9 mouse cellular contexts compared by ENCODE assay signal in the genomic region with DNA sequence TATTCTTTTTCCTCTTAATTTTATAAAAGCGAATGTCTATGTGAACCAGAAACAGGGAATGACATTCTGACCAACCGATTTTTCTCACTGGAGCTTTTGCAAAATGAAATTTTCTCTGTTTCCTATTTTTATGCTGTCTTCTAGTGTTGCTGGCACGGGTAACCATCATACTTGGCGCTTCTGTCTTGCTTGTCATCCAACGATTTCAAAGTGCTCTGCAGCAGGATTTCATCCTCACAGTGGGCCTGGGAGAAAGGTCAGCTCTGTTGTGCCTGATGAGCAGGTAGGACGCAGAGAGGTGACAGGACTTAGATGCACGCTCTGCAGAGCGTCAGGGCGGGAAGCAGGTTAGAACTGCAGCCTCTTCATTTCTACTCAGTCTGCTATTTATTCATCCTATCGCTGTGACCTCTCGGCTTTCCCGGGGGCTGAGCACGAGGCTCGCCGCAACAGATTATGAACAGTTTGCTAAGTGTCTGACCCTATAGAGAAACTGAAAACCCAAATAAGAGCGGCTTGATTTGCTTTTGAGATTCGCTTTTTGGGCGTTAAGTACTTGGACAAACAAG. TPM values are rescaled to one million over a fixed set of nuclear protein-coding genes. Genes with fewer than 3 reads are reported as not detected.
DNase-seq lines count a peak whose midpoint lies in the region.
"Had no signal": no experiment of that assay in that cellular context is flagged by ENCODE, and none has a peak within 500 bp of the region (broad histone marks: within the 10 kb centered on the region; RNA-seq: fewer than 3 reads in every experiment).

No protein-coding gene starts in this region.

- peak; percentile 26 for DNase-seq in layer of hippocampus, adult 11-12 months (ENCODE audit: low spot score)
- no peak for DNase-seq in layer of hippocampus, adult 9-11 months
- DNase-seq in lung, postnatal 10 days = peak; percentile 16
- DNase-seq in lung, postnatal 4 days = no peak
- peak; percentile 33 to 44 for DNase-seq in cerebellum, postnatal 25 days
- no peak for DNase-seq in spleen, adult 12 weeks (ENCODE audit: low spot score)
- no peak for DNase-seq in gastrocnemius, adult 18-20 months (ENCODE audit: low spot score)
- DNase-seq: kidney, adult 11 months; kidney, postnatal 4 days had no signal

RNA-seq across cellular contexts. Expression of a gene that starts 7.6 kb away (rescaled TPM):
- 10 to 100 TPM; 22.4 to 26.8 TPM for total RNA-seq in gastrocnemius, adult 18-20 months (2021)

Comparison
In these comparisons a context has a peak if more than half of its experiments do, and no peak if none do; other contexts are left out.
1. DNase-seq: peak in layer of hippocampus, adult 11-12 months (single experiment), lung, postnatal 10 days (single experiment) and cerebellum, postnatal 25 days (2 of 2); none in layer of hippocampus, adult 9-11 months (single experiment), lung, postnatal 4 days (0 of 2), spleen, adult 12 weeks (single experiment) and gastrocnemius, adult 18-20 months (single experiment).